Mouse (Mus musculus) ES-E14 (cell line): Measurements from ENCODE around the gene Ccl6.

Experiments
- CHD2 ChIP-seq: IDR thresholded peaks from 2 replicates; pipeline ENCODE4 v1.6.1; 2014; ENCODE audit warnings: mild to moderate bottlenecking, low read depth, low read length, inconsistent platforms
- MAFK ChIP-seq: IDR thresholded peaks from 2 replicates; pipeline ENCODE4 v1.6.1; 2014; ENCODE audit warnings: mild to moderate bottlenecking, low read depth, low read length, inconsistent platforms; ENCODE audit not compliant: insufficient read depth
- ZC3H11A ChIP-seq: IDR thresholded peaks from 2 replicates; pipeline ENCODE4 v1.6.1; 2012; ENCODE audit warnings: low read depth, mild to moderate bottlenecking, inconsistent platforms, low read length, borderline replicate concordance
- ZNF384 ChIP-seq: IDR thresholded peaks from 2 replicates; pipeline ENCODE4 v1.6.1; 2012; ENCODE audit warnings: low read depth, low read length, inconsistent platforms

GRCm38 (mm10) chr11:83563754-83564153, 29.1 kb downstream of the Ccl6 start:
- no peak for TF ChIP-seq ZC3H11A
- TF ChIP-seq MAFK, result no peak
- TF ChIP-seq ZNF384, result no peak
- TF ChIP-seq CHD2, result no peak
